Mouse (Mus musculus) C2C12 (cell line): ENCODE results near the gene Nrg3. TPM values are rescaled to one million over a fixed set of nuclear protein-coding genes. Genes with fewer than 3 reads are reported as not detected.

Experiments used
- H3K27me3 ChIP-seq: one replicate; pipeline ENCODE4 v1.6.1; 2011; ENCODE audit not compliant: control insufficient read depth, insufficient read depth, insufficient read length
- H3K36me3 ChIP-seq: one replicate; pipeline ENCODE4 v1.6.1; 2011; ENCODE audit not compliant: control insufficient read depth, insufficient read depth
- H3K4me3 ChIP-seq: one replicate; pipeline ENCODE4 v1.5.1; 2011; ENCODE audit warnings: mild to moderate bottlenecking, control low read depth; ENCODE audit not compliant: poor library complexity, insufficient read depth, severe bottlenecking
- H3K79me2 ChIP-seq: one replicate; pipeline ENCODE4 v1.6.1; 2011; ENCODE audit not compliant: control insufficient read depth, insufficient read depth
- H3K79me3 ChIP-seq: one replicate; pipeline ENCODE4 v1.6.1; 2011; ENCODE audit warnings: low read depth, control low read depth
- H3ac ChIP-seq: one replicate; pipeline ENCODE3; 2011; ENCODE audit warnings: low read depth; ENCODE audit not compliant: control insufficient read depth, insufficient read length
- CEBPB ChIP-seq: IDR thresholded peaks from one replicate; pipeline ENCODE4 v1.6.1; 2011; ENCODE audit warnings: low read depth, mild to moderate bottlenecking, control low read depth, moderate library complexity
- CTCF ChIP-seq: IDR thresholded peaks from one replicate; pipeline ENCODE4 v1.5.1; 2011; ENCODE audit not compliant: control insufficient read depth, insufficient read depth, insufficient read length
- FOSL1 ChIP-seq: IDR thresholded peaks from one replicate; pipeline ENCODE4 v1.8.0; 2011; ENCODE audit warnings: mild to moderate bottlenecking, low read length; ENCODE audit not compliant: poor library complexity, insufficient read depth, severe bottlenecking
- MAX ChIP-seq: IDR thresholded peaks from one replicate; pipeline ENCODE4 v1.6.1; 2011; ENCODE audit warnings: mild to moderate bottlenecking, control low read depth
- MYOD1 ChIP-seq: IDR thresholded peaks from one replicate; pipeline ENCODE4 v1.6.1; 2011; ENCODE audit warnings: low read depth; ENCODE audit not compliant: control insufficient read depth, insufficient read length
- MYOG ChIP-seq: IDR thresholded peaks from one replicate; pipeline ENCODE4 v1.6.1; 2011; ENCODE audit not compliant: control insufficient read depth, insufficient read length; ENCODE audit errors: extremely low read depth
- USF1 ChIP-seq: IDR thresholded peaks from one replicate; pipeline ENCODE4 v1.6.1; 2011; ENCODE audit warnings: low read depth, mild to moderate bottlenecking, control low read depth, moderate library complexity
- polyA plus RNA-seq: library from polyadenylated mRNA; unstranded; fragments of >200 nt; fragmentation: generic; extraction: Trizol; gene quantifications from one replicate; pipeline ENCODE4 v1.2.1, GENCODE M21; 2012; ENCODE audit warnings: missing spikeins

Nrg3 gene
- polyA plus RNA-seq, 1 experiment = not detected

- H3K27me3 ChIP-seq = no peaks in the 10 kb centered on the region
- no peaks in the 10 kb centered on the region for H3K36me3 ChIP-seq
- no peak overlapping the region for H3ac ChIP-seq
- TF ChIP-seq CTCF (no peak), FOSL1 (no peak), USF1 (no peak), CEBPB (no peak), MYOD1 (no peak), MAX (no peak), MYOG (no peak)
- H3K79me3 ChIP-seq = no peaks in the 10 kb centered on the region
- H3K4me3 ChIP-seq = no peak overlapping the region
- no peaks in the 10 kb centered on the region for H3K79me2 ChIP-seq
Measured at GRCm38 (mm10) chr14:39109566-39109965, 363.3 kb downstream of the Nrg3 start.

GRCm38 (mm10) chr14:39106776-39107175 lies 366.1 kb downstream of the Nrg3 start:
- TF ChIP-seq MAX (no peak), MYOD1 (no peak), MYOG (no peak), CTCF (no peak), CEBPB (no peak), USF1 (no peak), FOSL1 (no peak)
- no peaks in the 10 kb centered on the region for H3K27me3 ChIP-seq
- H3K4me3 ChIP-seq = no peak overlapping the region
- H3ac ChIP-seq = no peak overlapping the region
- no peaks in the 10 kb centered on the region for H3K36me3 ChIP-seq
- H3K79me2 ChIP-seq = no peaks in the 10 kb centered on the region
- no peaks in the 10 kb centered on the region for H3K79me3 ChIP-seq

GRCm38 (mm10) chr14:39095219-39095618 lies 377.7 kb downstream of the Nrg3 start:
- Histone ChIP-seq H3K79me3 (no peaks in the 10 kb centered on the region), H3ac (no peak overlapping the region), H3K36me3 (no peaks in the 10 kb centered on the region), H3K79me2 (no peaks in the 10 kb centered on the region), H3K4me3 (no peak overlapping the region), H3K27me3 (no peaks in the 10 kb centered on the region)
- no peak for TF ChIP-seq CEBPB
- TF ChIP-seq FOSL1 = no peak
- TF ChIP-seq MAX = no peak
- no peak for TF ChIP-seq CTCF
- TF ChIP-seq MYOG = no peak
- no peak for TF ChIP-seq USF1
- TF ChIP-seq MYOD1 = no peak

DNA sequence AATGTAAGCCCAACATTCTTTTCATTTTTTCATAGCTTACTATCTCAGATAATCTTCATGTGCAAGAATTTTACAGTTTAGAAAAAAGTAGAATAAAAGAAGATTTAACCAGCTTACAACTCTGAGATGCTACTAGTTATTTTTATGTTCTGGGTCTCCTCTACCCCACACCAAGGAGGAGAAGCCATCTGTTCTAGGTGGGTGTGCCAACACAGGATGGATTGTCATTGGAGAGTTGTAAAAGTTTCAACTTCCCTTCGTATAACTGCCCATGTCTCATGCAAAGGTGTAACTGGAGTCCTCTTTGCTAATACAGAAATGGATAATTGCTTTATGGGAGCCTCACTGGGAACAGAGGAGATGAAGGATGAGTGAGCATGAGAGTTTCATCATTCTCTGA lies 393.4 kb downstream of the Nrg3 start:
- Histone ChIP-seq H3ac (no peak overlapping the region), H3K27me3 (no peaks in the 10 kb centered on the region), H3K36me3 (no peaks in the 10 kb centered on the region), H3K79me3 (no peaks in the 10 kb centered on the region), H3K79me2 (no peaks in the 10 kb centered on the region), H3K4me3 (no peak overlapping the region)
- TF ChIP-seq FOSL1 = no peak
- TF ChIP-seq USF1 = no peak
- TF ChIP-seq CEBPB = no peak
- TF ChIP-seq MAX = no peak
- TF ChIP-seq MYOD1 = no peak
- TF ChIP-seq CTCF = no peak
- no peak for TF ChIP-seq MYOG

- Histone ChIP-seq H3K79me3 (no peaks in the 10 kb centered on the region), H3K27me3 (no peaks in the 10 kb centered on the region), H3K79me2 (no peaks in the 10 kb centered on the region), H3ac (no peak overlapping the region), H3K36me3 (no peaks in the 10 kb centered on the region), H3K4me3 (no peak overlapping the region)
- TF ChIP-seq MAX (no peak), CEBPB (no peak), MYOD1 (no peak), CTCF (no peak), USF1 (no peak), MYOG (no peak), FOSL1 (no peak)
Measured at GRCm38 (mm10) chr14:39051542-39051941, 421.3 kb downstream of the Nrg3 start.

- no peak overlapping the region for H3ac ChIP-seq
- H3K27me3 ChIP-seq = no peaks in the 10 kb centered on the region
- no peak for TF ChIP-seq CEBPB
- no peaks in the 10 kb centered on the region for H3K79me2 ChIP-seq
- no peaks in the 10 kb centered on the region for H3K36me3 ChIP-seq
- no peaks in the 10 kb centered on the region for H3K79me3 ChIP-seq
- H3K4me3 ChIP-seq = no peak overlapping the region
Measured at GRCm38 (mm10) chr14:39049021-39049420, 423.9 kb downstream of the Nrg3 start.
